Mouse (Mus musculus) cerebellum, postnatal 10 days (tissue): ENCODE data around the gene Tbx4.
A peak's percentile ranks its signal among the peaks of the same experiment; 100 is the strongest.

Source experiments
- DNase-seq, 2 experiments: peaks; one replicate each; pipeline ENCODE4 v3.0.0; 2021; ENCODE audit warnings: mixed read lengths in 2 of 2

The Tbx4 gene

DNA sequence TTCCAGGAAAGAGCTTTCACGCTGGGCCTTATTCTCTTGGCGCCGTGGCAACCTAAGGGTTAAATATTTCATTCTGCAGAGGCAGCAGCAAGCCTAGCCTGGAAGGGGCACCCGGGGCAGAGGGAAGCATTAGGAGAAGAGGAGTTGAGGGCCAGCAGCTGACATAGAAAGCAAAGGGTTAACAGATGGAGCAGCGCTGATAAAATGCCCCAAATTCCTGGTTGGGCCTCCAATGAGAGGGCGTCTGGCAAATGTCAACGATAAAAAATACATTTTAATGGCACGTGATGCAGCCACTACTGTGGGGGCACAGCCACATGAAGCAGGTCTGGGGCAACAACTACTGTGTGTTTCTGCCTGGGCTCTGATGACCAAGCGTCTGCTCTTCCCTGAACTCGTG is 23.9 kb downstream of the Tbx4 start:
- DNase-seq = no peak

DNA sequence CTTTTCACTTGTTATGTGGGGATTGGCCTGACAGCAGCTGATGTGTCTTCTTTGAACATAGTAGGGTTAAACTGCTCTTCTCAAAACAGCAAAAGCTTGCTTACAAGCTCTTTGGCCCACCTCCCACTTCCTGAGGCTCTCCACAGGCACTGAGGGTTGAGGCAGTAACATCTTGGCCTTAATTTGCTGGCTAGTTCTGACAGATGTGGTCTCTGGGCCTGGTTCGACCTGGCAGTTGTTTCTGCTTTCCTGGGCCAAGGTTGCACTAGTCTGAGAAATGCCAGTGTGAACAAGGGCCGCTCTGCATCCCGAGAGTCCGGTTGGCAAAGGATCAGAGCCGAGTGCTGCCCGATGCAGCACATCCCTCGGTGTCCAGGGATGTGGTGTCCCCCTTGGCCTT is 27.3 kb downstream of the Tbx4 start:
- DNase-seq = peak; percentile 31 to 32

DNA sequence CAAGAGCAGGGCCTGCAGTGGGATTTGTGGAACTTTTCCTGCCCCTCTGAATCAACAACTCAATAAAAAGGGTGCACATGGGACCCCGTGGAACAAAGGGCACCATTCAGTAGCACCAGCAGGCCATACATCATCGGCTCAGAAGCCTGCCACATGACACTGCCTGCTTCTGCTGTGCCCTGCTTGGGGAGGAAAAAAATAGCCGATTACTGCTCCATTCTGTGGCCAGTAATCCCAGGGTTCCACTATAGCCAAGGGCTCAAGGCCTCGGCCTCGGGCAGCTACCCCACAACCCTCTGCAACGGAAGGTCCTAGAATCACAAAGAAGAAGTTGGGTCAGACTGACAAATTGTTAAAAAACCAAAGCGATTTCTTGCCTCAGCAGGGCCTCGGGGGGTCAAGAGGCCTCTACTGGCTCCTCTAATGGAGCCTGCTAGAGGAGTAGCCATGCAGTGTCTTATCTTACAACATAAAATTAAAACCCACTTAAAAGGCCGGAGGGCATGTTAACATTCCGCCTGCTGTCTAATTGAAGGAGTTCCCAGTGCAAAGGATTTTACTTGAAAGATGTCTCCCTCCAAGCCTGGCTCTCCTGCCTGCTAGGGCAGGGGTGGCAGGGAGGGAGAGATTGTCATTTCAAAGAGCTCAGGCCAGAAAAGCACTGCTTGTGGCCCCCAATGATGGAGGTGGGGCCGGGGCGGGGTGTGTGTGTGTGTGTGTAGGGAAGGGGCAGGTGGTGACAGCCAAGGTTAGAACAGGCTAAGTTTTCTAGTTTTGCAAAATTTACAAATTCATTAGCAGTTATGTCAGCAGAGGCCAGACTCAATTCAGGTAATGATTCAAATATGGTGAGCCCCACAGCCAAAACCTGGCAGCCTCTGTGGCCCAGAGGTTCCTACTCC is 31.1 kb downstream of the Tbx4 start:
- no peak for DNase-seq

DNA sequence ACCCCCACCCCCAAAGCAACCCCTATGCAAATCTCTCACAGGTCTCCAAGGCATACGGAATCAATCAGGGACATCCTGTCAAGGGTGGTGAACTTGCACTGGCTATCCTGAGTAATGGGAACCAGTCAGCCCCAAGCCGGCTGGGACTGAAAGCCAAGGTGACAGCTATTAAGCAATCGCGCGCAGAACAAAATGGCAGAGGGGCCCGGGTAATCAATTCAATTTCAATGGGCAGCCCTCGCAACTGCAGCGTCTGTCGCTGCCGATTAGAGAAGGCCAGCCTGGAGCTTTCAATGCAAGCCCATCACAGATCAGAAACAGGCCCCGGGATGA is 31.7 kb downstream of the Tbx4 start:
- DNase-seq = no peak

DNA sequence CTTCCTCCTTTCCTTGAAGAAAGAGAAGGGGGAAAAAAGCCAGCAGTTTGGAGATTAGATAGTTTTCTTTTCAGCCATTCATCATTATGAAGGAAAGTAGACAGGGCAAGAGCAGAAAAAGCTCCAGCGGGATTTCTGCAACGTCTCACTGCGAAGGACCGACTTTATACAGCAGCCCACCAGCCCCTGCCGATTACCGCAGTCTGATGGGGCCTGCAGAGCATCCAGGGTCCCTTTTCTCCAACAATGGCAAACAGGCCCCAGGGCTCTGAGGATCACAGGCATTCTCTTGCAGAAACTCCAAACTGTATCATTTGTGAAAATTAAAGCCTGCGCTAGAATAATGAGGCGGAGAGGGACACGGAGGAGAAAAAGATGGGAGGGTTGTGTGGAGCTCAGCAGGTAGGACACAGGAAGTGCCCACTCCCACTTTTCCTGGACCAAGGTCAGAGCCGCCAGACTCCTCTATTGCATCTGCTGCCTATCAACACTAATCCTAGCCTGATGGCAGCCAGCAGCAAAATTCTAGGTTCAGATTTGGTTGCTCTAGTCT is 32.2 kb downstream of the Tbx4 start:
- no peak for DNase-seq

DNA sequence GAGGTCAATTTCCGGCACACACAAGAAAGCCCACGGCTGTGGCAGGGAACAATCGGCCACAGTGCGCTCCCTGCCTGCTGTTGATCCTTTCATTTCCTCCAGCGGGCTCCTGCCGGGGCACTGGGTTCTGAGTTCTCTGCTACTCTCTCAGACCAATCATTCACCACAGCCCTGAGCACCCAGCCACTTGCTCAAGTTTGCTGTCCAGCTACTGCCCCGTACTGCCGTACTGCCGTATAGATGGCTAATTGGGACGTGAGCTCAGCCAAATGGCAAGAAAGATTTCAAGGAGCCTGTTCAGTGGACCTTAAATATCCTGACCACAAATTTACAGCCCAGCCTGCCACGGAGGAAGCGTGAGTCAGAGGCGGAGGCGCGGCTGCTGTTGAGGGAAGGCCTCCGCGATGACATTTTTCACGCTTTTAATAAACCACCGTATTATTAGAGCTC is 39.1 kb downstream of the Tbx4 start:
- peak; percentile 34 to 50 for DNase-seq

DNA sequence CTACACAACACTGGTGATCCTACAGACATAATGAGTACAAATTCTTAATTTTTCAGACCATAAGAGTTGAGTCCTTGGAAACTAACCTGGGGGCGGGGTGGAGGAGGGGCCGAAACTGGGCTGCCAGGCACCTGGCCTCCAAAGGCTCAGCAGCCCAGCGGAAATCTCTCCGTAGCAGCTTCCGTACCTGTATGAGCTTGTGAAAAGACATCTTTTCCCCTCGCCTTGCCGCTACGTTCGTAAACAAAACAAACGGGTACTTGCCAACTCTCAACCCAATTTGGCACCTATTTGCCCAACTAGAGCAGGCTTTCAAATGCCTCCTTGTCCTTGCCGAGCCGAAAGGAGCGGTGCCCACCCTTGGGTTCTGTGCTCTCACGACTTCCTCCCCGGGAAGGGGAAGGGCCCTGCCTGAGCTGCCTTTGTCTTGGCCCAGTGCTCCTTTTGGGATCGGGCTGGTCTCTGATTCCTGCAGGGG is 40.1 kb downstream of the Tbx4 start:
- DNase-seq = peak in 1 of 2 experiments; percentile 26

DNA sequence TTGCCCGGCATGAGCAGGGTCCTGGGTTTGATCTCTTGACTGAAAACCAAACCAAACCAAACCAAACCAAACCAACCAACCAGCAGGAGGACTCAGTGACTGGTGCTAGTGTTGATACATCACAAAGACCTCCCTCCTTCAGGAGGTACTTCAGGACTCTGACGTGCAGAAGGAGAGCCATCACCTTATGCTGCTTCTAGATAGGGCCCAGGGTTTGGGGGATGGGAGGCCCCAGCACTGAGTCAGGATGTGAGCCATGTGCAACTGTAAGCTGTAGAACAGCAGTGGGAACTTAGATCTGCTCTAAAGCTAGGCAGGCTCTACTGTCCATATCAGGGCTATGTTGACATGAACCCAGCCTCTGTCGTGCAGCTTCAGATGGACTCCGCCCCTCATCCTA is 41.9 kb downstream of the Tbx4 start:
- no peak for DNase-seq

DNA sequence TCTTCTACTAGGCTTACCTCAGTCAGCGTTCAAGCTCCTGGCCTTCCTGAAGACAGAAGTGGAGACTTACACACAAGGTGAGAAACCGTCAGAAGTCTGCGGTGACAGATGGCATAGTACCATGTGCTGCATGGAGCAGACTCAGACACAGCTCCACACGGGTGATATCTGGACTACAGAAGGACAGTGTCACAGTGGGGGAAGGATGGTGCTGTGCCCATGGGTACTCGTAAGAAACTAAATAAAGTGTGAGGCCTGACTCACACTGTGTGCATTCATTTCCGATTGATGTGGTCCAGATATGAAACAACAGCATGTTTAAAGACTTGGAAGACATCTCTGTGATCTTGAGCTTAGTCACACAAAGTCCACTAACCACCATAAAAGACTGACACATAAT is 43.4 kb downstream of the Tbx4 start:
- no peak for DNase-seq

DNA sequence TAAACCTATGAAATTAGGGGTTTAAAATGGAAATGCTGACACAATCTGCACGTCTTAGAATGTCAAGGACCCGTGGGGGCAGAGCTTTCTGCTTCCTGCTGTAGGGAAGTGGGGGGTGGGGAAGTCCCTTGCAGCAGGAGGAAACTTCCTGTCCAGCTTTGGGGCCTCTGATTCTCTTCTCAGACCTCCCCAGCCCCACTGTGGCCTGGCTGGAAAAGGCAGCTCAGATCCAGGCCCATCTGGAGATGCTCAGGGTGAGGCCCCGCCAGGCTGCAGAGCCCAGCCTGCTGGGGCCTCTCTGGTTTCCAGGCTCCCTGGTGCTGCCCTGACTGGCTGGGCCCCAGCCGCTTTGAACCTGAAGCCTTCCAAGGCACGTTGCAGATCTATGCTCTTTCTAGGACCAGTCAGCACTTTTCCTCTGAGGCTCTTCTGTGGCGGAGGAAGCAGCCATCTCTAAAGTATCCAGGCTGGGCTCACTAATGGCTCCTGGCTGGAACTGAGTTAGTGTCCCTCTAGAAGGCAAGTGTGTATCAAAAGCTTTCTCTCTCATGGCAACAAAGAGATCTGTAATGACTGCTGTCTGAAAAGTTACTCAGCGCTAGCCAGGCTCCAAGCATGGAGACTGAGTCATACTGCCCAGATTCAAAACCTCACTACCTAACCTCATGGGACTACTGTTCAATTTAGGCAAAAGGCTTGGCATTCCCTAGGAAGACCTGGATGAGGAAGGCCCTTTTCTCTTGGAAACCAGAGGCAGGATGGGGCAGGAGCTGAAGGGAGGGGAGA is 55.8 kb downstream of the Tbx4 start:
- DNase-seq = no peak

DNA sequence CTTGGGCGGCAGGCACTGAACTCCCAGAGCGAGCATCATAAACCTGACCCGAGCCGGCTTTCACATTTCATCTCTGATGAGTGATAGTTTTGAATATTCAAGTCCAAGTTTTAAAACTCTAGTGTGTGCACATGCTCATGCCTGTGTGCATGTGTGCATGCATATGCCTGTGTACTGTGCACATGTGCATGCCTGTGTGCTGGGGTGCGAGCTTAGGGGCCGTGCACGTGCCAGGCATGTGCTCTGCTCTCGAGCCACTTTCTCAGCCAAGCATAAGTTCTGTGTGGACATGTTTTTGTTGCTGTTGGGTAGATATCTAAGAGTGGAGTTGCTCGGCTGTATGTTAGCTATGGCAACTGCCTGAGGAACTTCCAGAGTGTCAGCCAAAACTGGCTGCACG is 62.5 kb downstream of the Tbx4 start:
- DNase-seq = no peak

DNA sequence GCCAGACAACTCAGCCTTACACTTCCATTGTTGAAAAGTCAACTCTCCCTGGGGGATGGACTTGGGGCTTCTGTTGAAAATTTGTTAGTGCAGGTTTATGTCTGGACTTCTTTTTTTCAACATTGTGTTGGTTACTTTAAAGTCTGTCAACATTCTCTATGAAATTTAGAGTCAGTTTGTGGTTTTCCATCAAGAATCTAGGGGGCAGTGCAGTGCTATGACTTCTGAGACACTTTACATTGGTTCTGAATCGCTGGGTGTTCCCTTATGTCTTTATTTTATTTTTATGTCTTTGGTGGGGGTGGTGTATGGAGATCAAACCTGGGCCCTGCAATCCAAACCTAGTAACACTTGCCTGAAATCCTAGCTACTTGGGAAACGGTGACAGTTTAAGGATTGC is 63.5 kb downstream of the Tbx4 start:
- no peak for DNase-seq

DNA sequence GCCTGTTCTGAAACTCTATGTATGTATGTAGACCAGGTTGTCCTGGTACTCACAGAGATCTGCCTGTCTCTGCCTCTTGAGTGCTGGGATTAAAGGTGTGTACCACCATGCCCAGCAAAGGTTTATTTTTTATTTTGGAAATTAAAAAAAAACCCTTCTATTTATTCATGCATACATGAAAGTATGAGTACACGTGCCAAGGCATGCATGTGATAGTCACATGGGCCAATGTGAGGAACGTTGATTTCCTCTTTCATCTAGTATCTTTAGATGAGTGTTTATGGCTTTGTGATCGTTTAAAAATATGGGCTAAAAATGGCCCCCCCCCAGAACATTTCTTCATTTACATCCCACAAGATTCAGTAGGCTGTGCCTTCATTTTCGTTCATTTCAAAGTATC is 66.3 kb downstream of the Tbx4 start:
- no peak for DNase-seq

DNA sequence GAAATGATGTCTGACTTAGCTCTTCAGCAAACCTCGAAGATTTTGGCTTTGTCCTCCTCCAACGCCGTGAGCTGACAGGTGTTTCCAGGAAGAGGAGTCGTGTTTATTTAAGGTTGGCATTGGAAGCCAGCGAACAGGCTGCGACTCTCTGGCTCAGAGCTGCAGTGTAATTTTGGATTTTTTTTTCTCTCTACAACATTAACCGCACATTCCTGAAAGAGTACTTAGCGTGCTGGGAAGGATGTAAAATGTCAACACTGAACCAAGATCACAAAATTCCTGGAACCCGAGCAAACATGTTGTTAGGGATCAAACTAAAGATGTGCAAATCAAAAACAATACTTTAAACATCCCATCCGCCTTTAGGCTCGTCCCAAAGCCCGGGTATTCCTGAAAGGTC is 69.4 kb downstream of the Tbx4 start:
- DNase-seq = no peak

DNA sequence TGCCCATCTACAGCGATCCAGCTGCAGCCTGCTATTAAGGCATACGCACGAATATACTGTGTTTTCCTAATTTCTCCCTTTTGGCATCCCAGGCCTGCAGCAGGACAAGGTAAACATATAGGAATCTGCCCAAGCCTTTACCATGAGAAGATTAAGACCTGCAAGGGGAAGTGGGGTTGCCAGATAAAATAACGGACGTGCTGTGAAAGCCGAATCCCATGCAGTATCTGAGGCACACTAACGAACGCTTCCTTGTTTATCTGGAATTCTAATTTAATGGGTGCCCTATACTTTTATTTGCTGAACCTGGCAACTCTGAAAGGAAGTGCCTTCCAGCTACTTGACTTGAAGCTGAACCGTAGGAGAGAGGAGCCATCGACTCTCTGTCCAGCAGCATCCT is 70.2 kb downstream of the Tbx4 start:
- no peak for DNase-seq

DNA sequence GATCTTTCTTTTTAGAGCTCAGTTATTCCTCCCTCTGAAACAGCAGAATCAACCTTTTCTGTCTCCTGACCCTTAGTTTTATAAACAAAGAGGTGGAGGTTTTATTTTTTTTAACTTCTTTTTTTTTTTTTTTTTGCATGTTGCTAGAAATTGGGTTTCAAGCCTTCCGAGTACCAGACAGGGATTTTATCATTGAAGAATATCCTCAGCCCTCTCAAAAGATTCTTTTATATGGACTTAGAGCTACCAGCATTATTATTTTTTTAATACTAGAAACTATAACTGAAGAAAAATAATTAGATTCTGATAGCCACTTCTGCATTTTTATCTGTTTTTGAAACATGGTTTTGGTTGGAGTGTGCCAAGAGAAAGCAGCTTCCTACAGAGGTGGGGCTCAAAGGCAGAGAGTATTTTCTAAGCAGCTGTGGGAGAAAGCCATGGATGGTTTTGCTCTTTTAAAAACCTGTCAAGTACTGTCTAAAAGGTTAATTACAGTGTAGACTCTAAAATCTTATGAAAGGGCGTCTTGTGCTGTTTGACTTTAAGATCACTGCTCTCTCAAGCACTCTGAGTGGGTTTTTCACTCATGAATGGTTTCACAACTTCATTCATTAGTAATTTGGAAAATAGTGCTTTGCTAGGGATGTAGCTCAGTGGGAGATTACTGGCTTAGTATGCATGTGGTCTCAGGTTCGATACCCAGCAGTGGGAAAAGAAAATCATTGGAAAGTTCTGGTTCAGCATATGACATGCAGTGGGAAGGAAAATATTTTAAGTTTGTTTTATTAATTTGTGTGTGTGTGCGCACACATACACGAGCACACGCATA is 70.9 kb downstream of the Tbx4 start:
- no peak for DNase-seq

DNA sequence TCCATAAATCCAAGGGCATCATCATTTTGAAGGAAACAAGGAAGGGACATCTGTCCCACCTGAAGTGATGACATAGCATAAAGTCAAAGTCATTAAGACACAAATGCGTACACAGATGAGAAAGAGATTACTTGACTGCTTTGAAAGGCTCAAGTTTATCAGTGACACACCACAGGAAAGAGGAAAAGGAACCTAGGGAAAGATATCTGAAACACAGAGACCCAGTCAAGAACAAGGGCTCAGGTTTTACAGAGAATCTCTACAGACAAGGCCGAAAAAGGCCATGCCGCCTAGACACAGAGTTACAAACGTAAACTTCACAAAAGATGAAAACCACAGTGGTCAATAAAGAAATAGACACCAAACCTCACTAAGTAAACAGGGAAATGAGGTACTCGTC is 73.6 kb downstream of the Tbx4 start:
- DNase-seq = no peak

DNA sequence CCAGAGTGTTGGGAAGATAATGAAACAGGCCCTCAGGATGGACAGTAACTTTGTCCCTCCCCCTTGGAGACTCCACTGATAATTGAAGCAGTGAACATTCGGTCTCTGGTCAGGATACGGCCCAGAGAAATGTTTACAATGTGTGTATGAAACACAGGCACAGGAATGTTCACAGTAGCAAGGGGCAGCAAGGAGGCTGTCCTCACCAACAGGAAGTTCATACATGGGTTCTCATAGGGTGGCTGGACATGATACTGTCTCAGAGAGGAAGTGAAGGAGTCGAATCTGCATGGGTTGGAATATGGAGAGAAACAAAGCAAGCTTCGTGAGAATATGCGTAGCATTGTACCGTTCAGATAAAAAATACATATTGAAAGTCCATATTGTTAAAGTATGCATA is 74.1 kb downstream of the Tbx4 start:
- no peak for DNase-seq

DNA sequence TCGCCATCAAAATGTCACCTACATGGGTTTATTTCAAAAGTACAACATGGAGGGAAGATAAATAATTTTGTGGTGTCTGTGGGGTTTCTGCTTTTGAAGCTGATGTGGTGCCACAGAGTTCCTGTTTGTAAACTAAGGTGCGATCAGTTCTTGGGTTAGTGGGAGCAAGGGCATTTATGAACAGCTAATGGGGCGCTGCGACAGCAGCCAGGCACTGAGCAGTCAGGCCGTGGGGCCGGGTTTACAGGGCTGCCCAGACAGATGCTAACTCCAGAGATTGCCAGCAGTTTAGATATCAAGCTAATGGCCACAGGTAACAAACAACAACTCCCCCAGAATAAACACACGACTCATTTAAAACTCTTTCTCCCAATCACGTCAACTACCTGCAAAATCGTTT is 75.3 kb downstream of the Tbx4 start:
- DNase-seq = no peak
